Mouse (Mus musculus): ENCODE results near the gene Galntl6. TPM values are rescaled to one million over a fixed set of nuclear protein-coding genes. Genes with fewer than 3 reads are reported as not detected.

Galntl6 gene
- polyA plus RNA-seq, 1 experiment from 2014 or later = 0.91 TPM

GRCm38 (mm10) chr8:58912840-58913639, 600 bp upstream of the Galntl6 start:
- Histone ChIP-seq H3K4me1 (replicated peaks; ENCODE audit: insufficient read depth, low read length) (no peaks in the 10 kb centered on the region), H3K9ac (ENCODE audit: low read depth, low read length) (0 out of 2 replicates have a peak overlapping the region, but pooled peaks have one; percentile 4), H3K4me3 (replicated peaks; ENCODE audit: low read depth, low read length) (peak overlapping the region; percentile 52), H3K27ac (no peak overlapping the region), H3K9me3 (replicated peaks; ENCODE audit: low read length) (no peaks in the 10 kb centered on the region), H3K36me3 (ENCODE audit: insufficient read depth, low read length) (no peaks in the 10 kb centered on the region), H3K4me2 (ENCODE audit: low read length) (peak overlapping the region; percentile 89), H3K27me3 (ENCODE audit: insufficient read depth, low read length) (no peaks in the 10 kb centered on the region; the same call in 1 of the 2 replicates)
- no peak for TF ChIP-seq CTCF (IDR thresholded peaks at IDR 0.05; ENCODE audit: low read depth)
- DNase-seq (ENCODE audit: low spot score) = peak; percentile 45
- ATAC-seq (replicated peaks; ENCODE audit: low FRiP score, low read depth) = peak; percentile 63
- 4% methylated on average over 30 of the region's 30 CpGs for WGBS

DNA sequence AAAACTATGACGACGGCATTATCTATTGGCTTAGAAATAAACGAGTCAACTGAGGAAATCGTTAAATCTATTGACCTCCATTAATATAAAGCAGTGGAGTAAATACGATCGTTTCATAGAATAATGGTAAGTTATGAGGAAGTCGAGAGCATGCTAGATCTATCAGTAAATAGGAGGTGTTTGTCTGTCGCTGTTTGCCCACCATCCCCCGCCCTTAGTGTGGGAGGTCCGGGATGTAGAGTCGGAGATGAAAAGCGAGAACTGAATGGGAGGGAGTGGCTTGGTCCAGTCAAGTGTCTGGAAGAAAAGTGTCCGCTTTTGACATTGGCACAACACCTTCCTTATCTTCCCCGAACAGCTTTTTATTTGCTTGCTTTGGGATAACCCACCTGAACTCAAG, 763 bp downstream of the Galntl6 start, which contains the start of gene BC030500:
BC030500 (plus strand) TSS at position 79 of the 400 bp plus-strand sequence.
- Histone ChIP-seq H3K9ac (ENCODE audit: low read depth, low read length) (0 out of 2 replicates have a peak within 1 kb of the TSS, but pooled peaks have one; percentile 4), H3K36me3 (ENCODE audit: insufficient read depth, low read length) (no peaks in the 10 kb centered on the region), H3K4me1 (replicated peaks; ENCODE audit: insufficient read depth, low read length) (no peaks in the 10 kb centered on the region), H3K4me3 (replicated peaks; ENCODE audit: low read depth, low read length) (peak within 1 kb of the TSS; percentile 52), H3K4me2 (ENCODE audit: low read length) (peak within 1 kb of the TSS; percentile 89), H3K27ac (no peak within 1 kb of the TSS), H3K27me3 (ENCODE audit: insufficient read depth, low read length) (no peaks in the 10 kb centered on the region; the same call in 1 of the 2 replicates), H3K9me3 (replicated peaks; ENCODE audit: low read length) (no peaks in the 10 kb centered on the region)
- ATAC-seq (replicated peaks; ENCODE audit: low FRiP score, low read depth) (no peak), DNase-seq (ENCODE audit: low spot score) (no peak)
- TF ChIP-seq CTCF (IDR thresholded peaks at IDR 0.05; ENCODE audit: low read depth) = no peak
- 6% methylated on average over 14 of the region's 14 CpGs for WGBS

- Histone ChIP-seq H3K4me2 (ENCODE audit: low read length) (no peak overlapping the region), H3K27me3 (ENCODE audit: insufficient read depth, low read length) (no peaks in the 10 kb centered on the region), H3K9ac (ENCODE audit: low read depth, low read length) (no peak overlapping the region), H3K9me3 (replicated peaks; ENCODE audit: low read length) (no peaks in the 10 kb centered on the region), H3K27ac (no peak overlapping the region), H3K36me3 (ENCODE audit: insufficient read depth, low read length) (no peaks in the 10 kb centered on the region), H3K4me3 (replicated peaks; ENCODE audit: low read depth, low read length) (no peak overlapping the region), H3K4me1 (replicated peaks; ENCODE audit: insufficient read depth, low read length) (no peaks in the 10 kb centered on the region)
- WGBS = 40% methylated on average over 2 of the region's 2 CpGs
- ATAC-seq (replicated peaks; ENCODE audit: low FRiP score, low read depth) (no peak), DNase-seq (ENCODE audit: low spot score) (no peak)
- no peak for TF ChIP-seq CTCF (IDR thresholded peaks at IDR 0.05; ENCODE audit: low read depth)
These were observed 8.0 kb downstream of the Galntl6 start for GRCm38 (mm10) chr8:58904465-58904864.

DNA sequence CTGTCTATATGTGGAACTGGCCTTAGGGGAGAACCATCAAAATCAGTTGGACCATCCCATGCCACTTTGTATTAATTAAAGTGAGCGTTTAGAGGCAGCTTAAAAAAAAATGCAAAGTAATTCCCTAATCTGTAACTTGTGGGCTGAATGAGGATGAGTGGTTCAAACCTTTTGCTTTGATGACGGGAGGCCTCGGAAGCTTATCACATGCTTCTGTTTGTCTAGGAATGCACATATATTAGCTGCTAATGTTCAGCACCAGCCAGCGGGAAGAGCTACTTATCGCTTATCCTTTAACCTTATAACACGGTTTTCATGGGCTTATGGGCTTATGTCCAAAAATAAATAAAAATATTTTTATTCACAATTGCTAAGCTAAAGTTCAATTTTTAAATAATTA, 16.5 kb downstream of the Galntl6 start:
- Histone ChIP-seq H3K9ac (ENCODE audit: low read depth, low read length) (no peak overlapping the region), H3K4me3 (replicated peaks; ENCODE audit: low read depth, low read length) (no peak overlapping the region), H3K4me2 (ENCODE audit: low read length) (no peak overlapping the region), H3K27ac (no peak overlapping the region), H3K27me3 (ENCODE audit: insufficient read depth, low read length) (no peaks in the 10 kb centered on the region), H3K36me3 (ENCODE audit: insufficient read depth, low read length) (no peaks in the 10 kb centered on the region), H3K4me1 (replicated peaks; ENCODE audit: insufficient read depth, low read length) (no peaks in the 10 kb centered on the region), H3K9me3 (replicated peaks; ENCODE audit: low read length) (no peaks in the 10 kb centered on the region)
- WGBS = 66% methylated on average over 6 of the region's 6 CpGs
- ATAC-seq (replicated peaks; ENCODE audit: low FRiP score, low read depth) (no peak), DNase-seq (ENCODE audit: low spot score) (no peak)
- no peak for TF ChIP-seq CTCF (IDR thresholded peaks at IDR 0.05; ENCODE audit: low read depth)

GRCm38 (mm10) chr8:58890591-58890990, 21.8 kb downstream of the Galntl6 start:
- no peak overlapping the region for H3K27ac ChIP-seq
- no peak overlapping the region for H3K4me2 ChIP-seq (ENCODE audit: low read length)
- no peaks in the 10 kb centered on the region for H3K9me3 ChIP-seq (replicated peaks; ENCODE audit: low read length)
- no peak overlapping the region for H3K9ac ChIP-seq (ENCODE audit: low read depth, low read length)
- H3K36me3 ChIP-seq (ENCODE audit: insufficient read depth, low read length) = no peaks in the 10 kb centered on the region
- H3K27me3 ChIP-seq (ENCODE audit: insufficient read depth, low read length) = no peaks in the 10 kb centered on the region
- no peak overlapping the region for H3K4me3 ChIP-seq (replicated peaks; ENCODE audit: low read depth, low read length)
- WGBS = 89% methylated on average over 3 of the region's 3 CpGs
- TF ChIP-seq CTCF (IDR thresholded peaks at IDR 0.05; ENCODE audit: low read depth) = no peak
- no peaks in the 10 kb centered on the region for H3K4me1 ChIP-seq (replicated peaks; ENCODE audit: insufficient read depth, low read length)
- ATAC-seq (replicated peaks; ENCODE audit: low FRiP score, low read depth) (no peak), DNase-seq (ENCODE audit: low spot score) (no peak)

DNA sequence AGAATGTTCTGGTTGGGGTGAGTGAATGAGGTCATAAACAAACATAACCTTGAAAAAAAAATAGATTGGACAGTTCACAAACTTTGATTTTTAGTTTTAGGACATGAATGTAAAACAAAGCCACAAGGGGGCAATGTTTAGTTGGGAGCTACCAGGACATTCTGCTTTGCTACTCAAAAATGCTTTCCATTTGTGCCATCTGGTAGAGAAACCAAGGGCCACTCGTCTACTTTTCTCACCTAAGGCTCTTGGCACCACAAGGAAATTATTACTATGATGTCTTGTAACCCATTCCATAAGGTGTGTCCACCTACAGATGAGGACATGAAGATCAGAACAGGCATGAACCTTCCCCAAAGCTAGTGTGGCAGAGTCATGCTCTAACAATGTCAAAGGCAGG, 26.0 kb downstream of the Galntl6 start:
- Histone ChIP-seq H3K9me3 (replicated peaks; ENCODE audit: low read length) (no peaks in the 10 kb centered on the region), H3K9ac (ENCODE audit: low read depth, low read length) (no peak overlapping the region), H3K4me3 (replicated peaks; ENCODE audit: low read depth, low read length) (no peak overlapping the region), H3K4me1 (replicated peaks; ENCODE audit: insufficient read depth, low read length) (no peaks in the 10 kb centered on the region), H3K4me2 (ENCODE audit: low read length) (no peak overlapping the region), H3K27me3 (ENCODE audit: insufficient read depth, low read length) (no peaks in the 10 kb centered on the region), H3K27ac (no peak overlapping the region), H3K36me3 (ENCODE audit: insufficient read depth, low read length) (no peaks in the 10 kb centered on the region)
- DNase-seq (ENCODE audit: low spot score) = peak; percentile 54
- WGBS = 5% methylated on average over 1 of the region's 1 CpGs
- 0 out of 2 replicates have a peak, but pooled peaks have one; percentile 25 for ATAC-seq (replicated peaks; ENCODE audit: low FRiP score, low read depth)
- peak; percentile 73 for TF ChIP-seq CTCF (IDR thresholded peaks at IDR 0.05; ENCODE audit: low read depth)

Data from kidney, postnatal 0 days (tissue).